Mouse (Mus musculus) lung, embryonic 16.5 days (tissue): ENCODE data around the gene Sptbn1. TPM values are rescaled to one million over a fixed set of nuclear protein-coding genes. Genes with fewer than 3 reads are reported as not detected.

Source experiments
- ATAC-seq: fragments of 200-750 bp; cut with Nextera tagmentation; 2 replicates; pipeline ENCODE4 v1.8.0; 2017; ENCODE audit warnings: low read depth, mild to moderate bottlenecking, moderate library complexity
- H3K27ac ChIP-seq: fragments of 300-500 bp; sonication (generic); 2 replicates; pipeline ENCODE4 v1.5.1; 2014; ENCODE audit warnings: mild to moderate bottlenecking, control low read depth, low read length
- H3K27me3 ChIP-seq: fragments of 300-500 bp; sonication (generic); 2 replicates; pipeline ENCODE4 v1.6.1; 2014; ENCODE audit warnings: low read depth, low read length, mixed read lengths; ENCODE audit not compliant: control insufficient read depth, insufficient read depth
- H3K36me3 ChIP-seq: fragments of 300-500 bp; sonication (generic); 2 replicates; pipeline ENCODE4 v1.6.1; 2014; ENCODE audit warnings: low read length; ENCODE audit not compliant: control insufficient read depth, insufficient read depth
- H3K4me1 ChIP-seq: fragments of 300-500 bp; sonication (generic); replicated peaks from 2 replicates; pipeline ENCODE4 v1.6.1; 2014; ENCODE audit warnings: low read length, mixed read lengths; ENCODE audit not compliant: control insufficient read depth, insufficient read depth
- H3K4me2 ChIP-seq: fragments of 300-500 bp; sonication (generic); 2 replicates; pipeline ENCODE4 v1.6.1; 2014; ENCODE audit warnings: low read depth, low read length, control low read depth
- H3K4me3 ChIP-seq: fragments of 300-500 bp; sonication (generic); 2 replicates; pipeline ENCODE4 v1.5.1; 2014; ENCODE audit warnings: mild to moderate bottlenecking, low read length, control low read depth
- H3K9ac ChIP-seq: fragments of 300-500 bp; sonication (generic); 2 replicates; pipeline ENCODE4 v1.6.1; 2014; ENCODE audit warnings: low read length, control low read depth
- H3K9me3 ChIP-seq: fragments of 300-500 bp; sonication (generic); 2 replicates; pipeline ENCODE4 v1.6.1; 2016; ENCODE audit warnings: low read length; ENCODE audit not compliant: control insufficient read depth
- WGBS: fragments of 180-500 bp; shearing (Covaris S2); extraction: QIAGEN DNeasy Blood & Tissue Kit; methylation state at CpG from one replicate; pipeline ENCODE4 v1.1.7; 2014; 5-methylcytosine and 5-hydroxymethylcytosine counted together
- polyA plus RNA-seq: library from polyadenylated mRNA; unstranded; fragments of >200 nt; fragmentation: Nextera tagmentation; extraction: Ambion mirVana; gene quantifications from 2 replicates; pipeline ENCODE4 v1.2.1, GENCODE M21; 2015

Sptbn1 gene
- polyA plus RNA-seq, 1 experiment from 2014 or later: 169 TPM

DNA sequence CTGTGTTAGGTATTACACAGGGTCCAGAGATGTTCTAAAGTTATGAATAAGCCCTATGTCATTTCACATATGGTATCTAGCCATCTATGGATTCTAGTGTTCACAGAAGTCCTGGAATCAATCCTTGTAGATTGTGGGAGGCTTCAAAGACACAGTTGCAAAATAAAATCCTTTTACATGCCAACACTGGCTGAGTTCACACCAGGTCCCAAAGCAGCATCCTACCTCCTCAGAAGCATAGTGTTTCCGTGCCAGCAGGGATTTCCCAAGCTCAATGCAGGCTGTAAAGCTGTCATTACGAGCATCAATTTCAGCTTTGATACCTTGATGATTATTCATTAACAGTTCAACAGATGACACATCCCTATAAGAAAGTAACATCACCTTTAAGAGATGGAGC, 154.3 kb downstream of the Sptbn1 start:
- no peak for ATAC-seq
- H3K27me3 ChIP-seq: no peaks in the 10 kb centered on the region
- H3K9me3 ChIP-seq: no peaks in the 10 kb centered on the region
- H3K4me3 ChIP-seq: no peak overlapping the region
- H3K36me3 ChIP-seq: peaks cover 68% of the 10 kb centered on the region
- H3K27ac ChIP-seq: no peak overlapping the region
- H3K4me1 ChIP-seq: no peaks in the 10 kb centered on the region
- no peak overlapping the region for H3K4me2 ChIP-seq
- no peak overlapping the region for H3K9ac ChIP-seq
- WGBS: 84% methylated on average over 2 of the region's 2 CpGs

- no peak overlapping the region for H3K9ac ChIP-seq
- no peaks in the 10 kb centered on the region for H3K9me3 ChIP-seq
- WGBS: 94% methylated on average over 7 of the region's 7 CpGs
- ATAC-seq: no peak
- no peak overlapping the region for H3K4me2 ChIP-seq
- no peaks in the 10 kb centered on the region for H3K4me1 ChIP-seq
- no peak overlapping the region for H3K4me3 ChIP-seq
- no peaks in the 10 kb centered on the region for H3K27me3 ChIP-seq
- H3K36me3 ChIP-seq: peaks cover 66% of the 10 kb centered on the region
- no peak overlapping the region for H3K27ac ChIP-seq
These were observed 157.3 kb downstream of the Sptbn1 start for GRCm38 (mm10) chr11:30110634-30111033.

DNA sequence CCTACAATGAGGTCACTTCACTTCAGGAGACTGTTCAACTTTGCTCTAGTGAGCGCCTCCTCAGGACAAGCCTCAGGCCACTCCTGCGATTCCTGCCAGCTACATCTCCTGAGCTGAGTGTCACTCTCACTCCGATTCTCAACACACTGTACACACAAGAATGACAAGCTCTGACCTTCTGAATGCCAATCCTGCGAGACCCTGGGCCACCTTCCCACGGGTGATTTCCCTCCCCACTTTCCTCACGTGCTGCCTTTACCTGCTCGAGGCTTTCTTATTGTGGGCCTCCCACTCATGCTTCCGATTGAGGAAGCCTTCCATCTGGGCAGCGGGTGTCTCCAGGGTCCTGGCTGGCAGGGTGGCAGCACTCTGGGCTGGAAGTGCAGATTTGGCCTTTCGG, 163.8 kb downstream of the Sptbn1 start:
- H3K9me3 ChIP-seq: no peaks in the 10 kb centered on the region
- peaks cover 65% of the 10 kb centered on the region for H3K36me3 ChIP-seq
- H3K9ac ChIP-seq: no peak overlapping the region
- no peaks in the 10 kb centered on the region for H3K4me1 ChIP-seq
- H3K27ac ChIP-seq: no peak overlapping the region
- no peak for ATAC-seq
- 94% methylated on average over 10 of the region's 10 CpGs for WGBS
- H3K27me3 ChIP-seq: no peaks in the 10 kb centered on the region
- no peak overlapping the region for H3K4me3 ChIP-seq
- no peak overlapping the region for H3K4me2 ChIP-seq

GRCm38 (mm10) chr11:30102594-30102993, 165.4 kb downstream of the Sptbn1 start:
- no peaks in the 10 kb centered on the region for H3K27me3 ChIP-seq
- H3K4me1 ChIP-seq: no peaks in the 10 kb centered on the region
- H3K9me3 ChIP-seq: no peaks in the 10 kb centered on the region
- 73% methylated on average over 2 of the region's 2 CpGs for WGBS
- H3K4me3 ChIP-seq: no peak overlapping the region
- H3K36me3 ChIP-seq: peaks cover 65% of the 10 kb centered on the region
- no peak for ATAC-seq
- no peak overlapping the region for H3K4me2 ChIP-seq
- H3K9ac ChIP-seq: no peak overlapping the region
- H3K27ac ChIP-seq: no peak overlapping the region

DNA sequence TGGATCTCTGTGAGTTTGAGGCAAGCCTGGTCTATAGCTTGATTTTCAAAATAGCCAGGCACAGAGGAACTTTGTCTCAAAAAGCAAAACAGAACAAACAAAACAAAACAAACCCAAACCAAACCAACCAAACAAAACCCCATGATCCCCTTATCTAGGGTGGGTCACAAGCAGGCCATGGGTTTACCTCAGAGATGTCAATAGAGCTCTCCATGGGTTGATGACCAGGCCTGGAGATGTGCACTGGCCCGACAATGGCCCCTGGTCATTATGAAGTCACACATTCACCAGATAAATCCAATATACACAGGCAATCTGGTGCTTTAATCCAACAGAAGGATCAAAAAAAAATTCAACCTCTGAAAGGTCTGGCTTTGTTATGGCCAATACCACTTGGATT, 166.2 kb downstream of the Sptbn1 start:
- Histone ChIP-seq H3K27me3 (no peaks in the 10 kb centered on the region), H3K4me1 (no peaks in the 10 kb centered on the region), H3K4me2 (no peak overlapping the region), H3K36me3 (peaks cover 69% of the 10 kb centered on the region), H3K9ac (no peak overlapping the region), H3K27ac (no peak overlapping the region), H3K4me3 (no peak overlapping the region), H3K9me3 (no peaks in the 10 kb centered on the region)
- 90% methylated on average over 1 of the region's 1 CpGs for WGBS
- no peak for ATAC-seq

DNA sequence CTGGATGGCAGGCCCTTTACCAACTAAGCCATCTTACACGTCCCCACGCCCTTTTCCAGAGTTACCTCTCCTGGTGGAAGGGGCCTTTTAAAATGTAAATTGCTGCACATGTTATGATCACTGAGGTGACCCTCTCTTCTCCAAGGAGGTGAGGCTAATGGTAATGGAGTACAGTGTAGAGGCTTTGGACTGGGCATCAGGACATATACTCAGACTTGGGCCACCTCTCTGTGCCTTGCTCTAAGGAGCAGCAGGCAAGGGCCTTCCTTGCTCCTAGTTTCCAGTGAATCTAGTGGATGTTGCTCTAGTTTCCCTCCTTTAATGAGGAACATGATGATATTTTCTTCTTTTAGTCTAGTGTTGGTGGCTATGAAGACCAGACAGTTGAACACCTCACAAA, 166.8 kb downstream of the Sptbn1 start:
- ATAC-seq: no peak
- Histone ChIP-seq H3K4me3 (no peak overlapping the region), H3K4me2 (no peak overlapping the region), H3K9me3 (no peaks in the 10 kb centered on the region), H3K4me1 (no peaks in the 10 kb centered on the region), H3K9ac (no peak overlapping the region), H3K27ac (no peak overlapping the region), H3K36me3 (peaks cover 65% of the 10 kb centered on the region), H3K27me3 (no peaks in the 10 kb centered on the region)
- WGBS: 92% methylated on average over 2 of the region's 2 CpGs

GRCm38 (mm10) chr11:30099916-30100315, 168.1 kb downstream of the Sptbn1 start:
- no peak overlapping the region for H3K9ac ChIP-seq
- H3K4me3 ChIP-seq: no peak overlapping the region
- H3K9me3 ChIP-seq: no peaks in the 10 kb centered on the region
- no peak overlapping the region for H3K27ac ChIP-seq
- 77% methylated on average over 6 of the region's 6 CpGs for WGBS
- peaks cover 57% of the 10 kb centered on the region for H3K36me3 ChIP-seq
- no peaks in the 10 kb centered on the region for H3K27me3 ChIP-seq
- no peaks in the 10 kb centered on the region for H3K4me1 ChIP-seq
- H3K4me2 ChIP-seq: no peak overlapping the region
- ATAC-seq: no peak

DNA sequence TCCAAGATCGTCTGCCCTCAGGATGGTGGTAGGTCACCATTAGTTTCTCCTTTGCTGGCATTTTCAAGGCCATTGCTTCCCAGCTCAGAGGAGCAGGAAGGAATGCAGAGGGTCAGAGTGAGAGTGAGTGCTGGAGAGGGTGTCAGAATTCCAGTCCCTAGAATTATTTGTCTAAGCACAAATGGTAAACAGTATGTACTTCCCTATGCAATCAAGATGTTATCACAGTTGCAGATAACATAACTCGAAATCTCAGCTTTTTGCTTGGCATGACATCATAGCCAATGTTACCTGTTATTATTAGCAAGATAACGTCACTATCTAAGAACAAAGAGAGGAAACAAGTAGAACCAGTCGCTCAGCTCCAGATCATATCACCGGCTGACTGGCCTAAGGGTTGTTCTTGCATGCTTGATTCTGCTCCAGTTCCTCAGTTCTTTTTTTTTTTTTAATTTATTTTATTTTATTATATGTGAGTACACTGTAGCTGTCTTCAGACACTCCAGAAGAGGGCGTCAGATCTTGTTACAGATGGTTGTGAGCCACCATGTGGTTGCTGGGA, 172.7 kb downstream of the Sptbn1 start:
- H3K4me3 ChIP-seq: no peak overlapping the region
- no peaks in the 10 kb centered on the region for H3K4me1 ChIP-seq
- H3K9ac ChIP-seq: no peak overlapping the region
- peaks cover 25% of the 10 kb centered on the region for H3K36me3 ChIP-seq
- no peak overlapping the region for H3K27ac ChIP-seq
- no peaks in the 10 kb centered on the region for H3K9me3 ChIP-seq
- H3K27me3 ChIP-seq: no peaks in the 10 kb centered on the region
- H3K4me2 ChIP-seq: no peak overlapping the region
- 46% methylated on average over 6 of the region's 6 CpGs for WGBS
- ATAC-seq: peak; percentile 72

- no peak overlapping the region for H3K4me3 ChIP-seq
- WGBS: 36% methylated on average over 4 of the region's 4 CpGs
- H3K27me3 ChIP-seq: no peaks in the 10 kb centered on the region
- H3K36me3 ChIP-seq: no peaks in the 10 kb centered on the region; the same call in 1 of the 2 replicates
- ATAC-seq: no peak
- H3K4me2 ChIP-seq: no peak overlapping the region
- H3K27ac ChIP-seq: no peak overlapping the region
- no peaks in the 10 kb centered on the region for H3K9me3 ChIP-seq
- no peak overlapping the region for H3K9ac ChIP-seq
- H3K4me1 ChIP-seq: no peaks in the 10 kb centered on the region
These were observed 176.1 kb downstream of the Sptbn1 start for GRCm38 (mm10) chr11:30091892-30092291.

GRCm38 (mm10) chr11:30085114-30085513, 182.9 kb downstream of the Sptbn1 start:
- ATAC-seq: no peak
- Histone ChIP-seq H3K9me3 (no peaks in the 10 kb centered on the region), H3K27me3 (no peaks in the 10 kb centered on the region), H3K4me2 (no peak overlapping the region), H3K36me3 (no peaks in the 10 kb centered on the region), H3K9ac (no peak overlapping the region), H3K4me3 (no peak overlapping the region), H3K27ac (no peak overlapping the region), H3K4me1 (no peaks in the 10 kb centered on the region)
